Comparison of ENCODE assay signal across 9 mouse cellular contexts in the genomic region with DNA sequence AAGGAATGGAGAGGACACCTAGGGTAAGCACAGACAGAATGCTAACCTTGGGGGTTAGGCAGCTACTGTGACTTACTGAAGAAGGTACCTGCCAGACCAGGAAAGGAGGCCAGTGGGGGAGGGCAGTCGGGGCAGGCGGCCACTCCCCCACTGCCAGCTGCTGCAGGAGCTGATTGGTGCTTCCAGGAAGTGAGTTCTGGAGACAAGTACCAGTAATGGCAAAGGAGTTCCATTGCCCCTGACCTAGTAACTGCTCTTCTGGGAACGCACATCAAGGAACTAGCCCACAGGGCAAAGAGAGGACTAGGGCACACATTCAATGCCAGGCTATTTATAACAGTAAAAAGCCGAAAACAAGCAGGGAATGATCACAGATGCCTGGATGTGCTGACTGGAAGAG. TPM values are rescaled to one million over a fixed set of nuclear protein-coding genes. Genes with fewer than 3 reads are reported as not detected.
DNase-seq lines count a peak whose midpoint lies in the region; ATAC-seq and TF ChIP-seq lines count a peak whose summit lies in the region.
"Had no signal": no experiment of that assay in that cellular context is flagged by ENCODE, and none has a peak within 500 bp of the region (broad histone marks: within the 10 kb centered on the region; RNA-seq: fewer than 3 reads in every experiment).

No protein-coding gene starts in this region.

- peak; percentile 57 for DNase-seq in liver, adult 2 months (ENCODE audit: extremely low read depth, low read depth, low spot score)
- no peak for DNase-seq in liver, embryonic 11.5 days (ENCODE audit: low spot score)
- DNase-seq in c-Kit-positive CD71-positive TER-119-positive erythroid progenitor cells, embryonic 14.5 days (ENCODE audit: low spot score) = peak; percentile 31
- peak; percentile 16 for DNase-seq in heart, postnatal 0 days (ENCODE audit: low spot score)
- DNase-seq in spleen, postnatal 14 days (ENCODE audit: low spot score in 2 of 2) = no peak
- DNase-seq in left cerebral cortex, adult 11 months (ENCODE audit: low spot score) = no peak
- no peak for DNase-seq in thymus, adult 2 months
- DNase-seq: lung, embryonic 14.5 days had no signal

- no peak for TF ChIP-seq POLR2A in liver, adult 2 months (IDR thresholded peaks at IDR 0.05; ENCODE audit: extremely low read depth, insufficient read depth, low read length)
- TF ChIP-seq POLR2A in thymus, adult 2 months (IDR thresholded peaks at IDR 0.05; ENCODE audit: control insufficient read depth, extremely low read depth, insufficient read depth, low read length, poor library complexity) = no peak

- TF ChIP-seq CTCF in liver, adult 2 months (IDR thresholded peaks at IDR 0.05; ENCODE audit: low read depth, low read length) = no peak
- TF ChIP-seq CTCF in heart, postnatal 0 days (IDR thresholded peaks at IDR 0.05; ENCODE audit: low read depth) = no peak
- no peak for TF ChIP-seq CTCF in thymus, adult 2 months (IDR thresholded peaks at IDR 0.05; ENCODE audit: borderline replicate concordance, control insufficient read depth, extremely low read depth, insufficient read depth, low read length, poor library complexity)

- H3K4me3 ChIP-seq in liver, adult 2 months (ENCODE audit: insufficient read depth, low read depth, low read length) = no peak overlapping the region
- H3K4me3 ChIP-seq in liver, embryonic 11.5 days (ENCODE audit: low read depth, low read length) = no peak overlapping the region
- H3K4me3 ChIP-seq in heart, postnatal 0 days (ENCODE audit: low read depth, low read length) = no peak overlapping the region
- no peak overlapping the region for H3K4me3 ChIP-seq in liver, embryonic 16.5 days (ENCODE audit: low read depth, low read length)
- H3K4me3 ChIP-seq in thymus, adult 2 months (ENCODE audit: control insufficient read depth, insufficient read depth, low read length) = no peak overlapping the region

- H3K9ac ChIP-seq in liver, adult 2 months (ENCODE audit: low read depth, low read length) = no peak overlapping the region
- no peak overlapping the region; the same call in 1 of the 2 replicates for H3K9ac ChIP-seq in liver, embryonic 11.5 days (ENCODE audit: low read depth, low read length)
- H3K9ac ChIP-seq in heart, postnatal 0 days (replicated peaks; ENCODE audit: low read depth, low read length) = 0 out of 2 replicates have a peak overlapping the region, but pooled peaks have one; percentile 8
- H3K9ac ChIP-seq in liver, embryonic 16.5 days (ENCODE audit: low read depth, low read length) = 0 out of 2 replicates have a peak overlapping the region, but pooled peaks have one; percentile 3
- H3K9ac ChIP-seq: lung, embryonic 14.5 days had no signal

- no peaks in the 10 kb centered on the region for H3K27me3 ChIP-seq in liver, adult 2 months (ENCODE audit: control insufficient read depth, insufficient read depth, low read length)
- H3K27me3 ChIP-seq in liver, embryonic 11.5 days (replicated peaks; ENCODE audit: control insufficient read depth, insufficient read depth, low read length) = no peaks in the 10 kb centered on the region
- no peaks in the 10 kb centered on the region for H3K27me3 ChIP-seq in heart, postnatal 0 days (ENCODE audit: control insufficient read depth, insufficient read depth, low read length)
- no peaks in the 10 kb centered on the region for H3K27me3 ChIP-seq in liver, embryonic 16.5 days (ENCODE audit: control insufficient read depth, insufficient read depth, low read depth, low read length)
- H3K27me3 ChIP-seq in thymus, adult 2 months (ENCODE audit: control insufficient read depth, insufficient read depth, low read length) = no peaks in the 10 kb centered on the region

- no peaks in the 10 kb centered on the region for H3K36me3 ChIP-seq in liver, adult 2 months (ENCODE audit: control insufficient read depth, insufficient read depth, low read length)
- H3K36me3 ChIP-seq in liver, embryonic 11.5 days (ENCODE audit: control insufficient read depth, insufficient read depth, low read length) = peaks cover 2% of the 10 kb centered on the region; the same call in 1 of the 2 replicates
- H3K36me3 ChIP-seq in heart, postnatal 0 days (replicated peaks; ENCODE audit: control insufficient read depth, insufficient read depth, low read length) = no peaks in the 10 kb centered on the region
- peaks cover 3% of the 10 kb centered on the region; the same call in 1 of the 2 replicates for H3K36me3 ChIP-seq in liver, embryonic 16.5 days (ENCODE audit: control insufficient read depth, insufficient read depth)
- H3K36me3 ChIP-seq in thymus, adult 2 months (ENCODE audit: control insufficient read depth, insufficient read depth, low read length) = no peaks in the 10 kb centered on the region

- H3K4me2 ChIP-seq in liver, embryonic 11.5 days = no peak overlapping the region; the same call in none of the 2 replicates
- peak overlapping the region; percentile 26 for H3K4me2 ChIP-seq in heart, postnatal 0 days (ENCODE audit: low read depth, low read length)
- H3K4me2 ChIP-seq in liver, embryonic 16.5 days (ENCODE audit: low read depth, low read length) = no peak overlapping the region
- H3K4me2 ChIP-seq: lung, embryonic 14.5 days had no signal

- peaks cover 42% of the 10 kb centered on the region for H3K4me1 ChIP-seq in liver, adult 2 months (ENCODE audit: control insufficient read depth, insufficient read depth, low read length)
- H3K4me1 ChIP-seq in liver, embryonic 11.5 days (replicated peaks; ENCODE audit: control insufficient read depth, insufficient read depth, low read length) = peaks cover 25% of the 10 kb centered on the region
- peaks cover 46% of the 10 kb centered on the region for H3K4me1 ChIP-seq in heart, postnatal 0 days (ENCODE audit: control insufficient read depth, insufficient read depth)
- H3K4me1 ChIP-seq in liver, embryonic 16.5 days (ENCODE audit: control insufficient read depth, low read depth, low read length) = peaks cover 44% of the 10 kb centered on the region
- H3K4me1 ChIP-seq in thymus, adult 2 months (replicated peaks; ENCODE audit: control insufficient read depth, insufficient read depth, low read length) = peaks cover 34% of the 10 kb centered on the region

- TF ChIP-seq EP300 in heart, postnatal 0 days (IDR thresholded peaks at IDR 0.05; ENCODE audit: low read depth) = no peak

- 20% methylated on average over 4 of the region's 4 CpGs for WGBS in liver, adult 2 months
- 63% methylated on average over 4 of the region's 4 CpGs for WGBS in liver, embryonic 11.5 days
- 26% methylated on average over 4 of the region's 4 CpGs for WGBS in heart, postnatal 0 days
- 46% methylated on average over 4 of the region's 4 CpGs for WGBS in liver, embryonic 16.5 days (ENCODE audit: insufficient replicate concordance)
- WGBS in thymus, adult 2 months = 86% methylated on average over 4 of the region's 4 CpGs

- peak overlapping the region; percentile 15; the same call in 1 of the 2 replicates for H3K27ac ChIP-seq in liver, adult 2 months (replicated peaks; ENCODE audit: insufficient read depth, low read depth, low read length)
- no peak overlapping the region for H3K27ac ChIP-seq in liver, embryonic 11.5 days (ENCODE audit: low read depth, low read length)
- H3K27ac ChIP-seq in heart, postnatal 0 days (ENCODE audit: low read depth) = peak overlapping the region; percentile 73
- H3K27ac ChIP-seq in liver, embryonic 16.5 days (ENCODE audit: low read length) = no peak overlapping the region
- H3K27ac ChIP-seq in thymus, adult 2 months (ENCODE audit: control insufficient read depth, insufficient read depth, low read length) = no peak overlapping the region

- ATAC-seq in liver, embryonic 11.5 days (replicated peaks; ENCODE audit: low FRiP score) = no peak
- ATAC-seq in heart, postnatal 0 days (ENCODE audit: insufficient read depth, low read depth) = no peak
- ATAC-seq in liver, embryonic 16.5 days (ENCODE audit: low read depth) = no peak

- no peaks in the 10 kb centered on the region for H3K9me3 ChIP-seq in liver, embryonic 11.5 days (ENCODE audit: control insufficient read depth, low read length)
- no peaks in the 10 kb centered on the region for H3K9me3 ChIP-seq in heart, postnatal 0 days (replicated peaks; ENCODE audit: control insufficient read depth, low read length)
- H3K9me3 ChIP-seq in liver, embryonic 16.5 days (replicated peaks; ENCODE audit: control insufficient read depth, low read length) = no peaks in the 10 kb centered on the region

- H3K79me2 ChIP-seq in liver, adult 2 months (ENCODE audit: control insufficient read depth, insufficient read depth, low read length) = peaks cover 59% of the 10 kb centered on the region

RNA-seq across cellular contexts. Expression of a gene that starts 3.1 kb away (rescaled TPM):
- total RNA-seq in liver, adult 2 months (2014; rRNA removed) = 23.3 and 45.2 TPM in 2 replicates
- polyA plus RNA-seq in liver, adult 2 months (2012; rRNA removed) = 168 and 177 TPM in 2 replicates
- 184 and 199 TPM in 2 replicates for polyA plus RNA-seq in liver, embryonic 11.5 days (2014; fragmentation: Nextera tagmentation; extraction: Ambion mirVana)
- total RNA-seq in heart, postnatal 0 days (2014; rRNA removed; ENCODE audit: low replicate concordance) = 58.6 and 87.8 TPM in 2 replicates
- 382 and 425 TPM in 2 replicates for polyA plus RNA-seq in heart, postnatal 0 days (2015; fragmentation: Nextera tagmentation; extraction: Ambion mirVana)
- 107 and 115 TPM in 2 replicates for polyA plus RNA-seq in liver, embryonic 16.5 days (2015; fragmentation: Nextera tagmentation; extraction: Ambion mirVana)
- 464 and 542 TPM in 2 replicates for polyA plus RNA-seq in thymus, adult 2 months (2012; rRNA removed)

RNA-seq across cellular contexts. Expression of a gene that starts 24.4 kb away (rescaled TPM):
- 129 and 142 TPM in 2 replicates for total RNA-seq in liver, adult 2 months (2014; rRNA removed)
- 28.1 and 49.5 TPM in 2 replicates for polyA plus RNA-seq in liver, adult 2 months (2012; rRNA removed)
- 28.1 and 31.9 TPM in 2 replicates for polyA plus RNA-seq in liver, embryonic 11.5 days (2014; fragmentation: Nextera tagmentation; extraction: Ambion mirVana)
- total RNA-seq in heart, postnatal 0 days (2014; rRNA removed; ENCODE audit: low replicate concordance) = 35.2 and 79.3 TPM in 2 replicates
- 59.2 and 124 TPM in 2 replicates for polyA plus RNA-seq in heart, postnatal 0 days (2015; fragmentation: Nextera tagmentation; extraction: Ambion mirVana)
- polyA plus RNA-seq in liver, embryonic 16.5 days (2015; fragmentation: Nextera tagmentation; extraction: Ambion mirVana) = 29.3 and 29.6 TPM in 2 replicates
- polyA plus RNA-seq in thymus, adult 2 months (2012; rRNA removed) = 23.0 TPM in 2 replicates

RNA-seq across cellular contexts. Expression of a gene that starts 38.8 kb away (rescaled TPM):
- total RNA-seq in liver, adult 2 months (2014; rRNA removed) = 65.1 and 71.2 TPM in 2 replicates
- polyA plus RNA-seq in liver, adult 2 months (2012; rRNA removed) = 92.3 and 94.0 TPM in 2 replicates
- 92.1 and 95.7 TPM in 2 replicates for polyA plus RNA-seq in liver, embryonic 11.5 days (2014; fragmentation: Nextera tagmentation; extraction: Ambion mirVana)
- total RNA-seq in heart, postnatal 0 days (2014; rRNA removed; ENCODE audit: low replicate concordance) = 117 and 124 TPM in 2 replicates
- polyA plus RNA-seq in heart, postnatal 0 days (2015; fragmentation: Nextera tagmentation; extraction: Ambion mirVana) = 87.6 and 88.5 TPM in 2 replicates
- 256 and 281 TPM in 2 replicates for polyA plus RNA-seq in liver, embryonic 16.5 days (2015; fragmentation: Nextera tagmentation; extraction: Ambion mirVana)
- polyA plus RNA-seq in thymus, adult 2 months (2012; rRNA removed) = 119 and 120 TPM in 2 replicates

RNA-seq across cellular contexts. Expression of a gene that starts 53.1 kb away (rescaled TPM):
- total RNA-seq in liver, adult 2 months (2014; rRNA removed) = 6.0 and 7.3 TPM in 2 replicates
- polyA plus RNA-seq in liver, adult 2 months (2012; rRNA removed) = 9.5 and 13.4 TPM in 2 replicates
- polyA plus RNA-seq in liver, embryonic 11.5 days (2014; fragmentation: Nextera tagmentation; extraction: Ambion mirVana) = 21.4 and 23.4 TPM in 2 replicates
- total RNA-seq in heart, postnatal 0 days (2014; rRNA removed; ENCODE audit: low replicate concordance) = 33.3 and 68.7 TPM in 2 replicates
- 46.1 and 50.8 TPM in 2 replicates for polyA plus RNA-seq in heart, postnatal 0 days (2015; fragmentation: Nextera tagmentation; extraction: Ambion mirVana)
- polyA plus RNA-seq in liver, embryonic 16.5 days (2015; fragmentation: Nextera tagmentation; extraction: Ambion mirVana) = 10.0 and 13.7 TPM in 2 replicates
- polyA plus RNA-seq in thymus, adult 2 months (2012; rRNA removed) = 19.9 and 29.3 TPM in 2 replicates

Comparison
In these comparisons a context has a peak if more than half of its experiments do, and no peak if none do; other contexts are left out.
1. DNase-seq: peak in liver, adult 2 months (single experiment), c-Kit-positive CD71-positive TER-119-positive erythroid progenitor cells, embryonic 14.5 days (single experiment) and heart, postnatal 0 days (single experiment); none in liver, embryonic 11.5 days (single experiment), spleen, postnatal 14 days (0 of 2), left cerebral cortex, adult 11 months (single experiment) and thymus, adult 2 months (single experiment).
2. H3K27ac ChIP-seq: peak in liver, adult 2 months (single experiment) and heart, postnatal 0 days (single experiment); none in liver, embryonic 11.5 days (single experiment), liver, embryonic 16.5 days (single experiment) and thymus, adult 2 months (single experiment).
3. H3K9ac ChIP-seq: peak in heart, postnatal 0 days (single experiment) and liver, embryonic 16.5 days (single experiment); none in liver, adult 2 months (single experiment) and liver, embryonic 11.5 days (single experiment).